Mouse (Mus musculus): Measurements from ENCODE around the gene Rgn. TPM values are rescaled to one million over a fixed set of nuclear protein-coding genes. Genes with fewer than 3 reads are reported as not detected.

The Rgn gene
- polyA plus RNA-seq (2015; fragmentation: Illumina TruSeq; extraction: RNeasy Lipid Tissue Mini Kit (QIAGEN cat#74804); ENCODE audit: insufficient read depth, low replicate concordance): not detected

GRCm38 (mm10) chrX:20549532-20549931 is at the start of gene Rgn:
Rgn (plus strand) TSS chrX:20549787.

Other genes starting within 250 kb of the Rgn start
- 83.6 TPM for gene Rp2, start 185.3 kb upstream of the Rgn start, polyA plus RNA-seq (2015; fragmentation: Illumina TruSeq; extraction: RNeasy Lipid Tissue Mini Kit (QIAGEN cat#74804); ENCODE audit: insufficient read depth, low replicate concordance)
- gene Jade3, start 124.1 kb upstream of the Rgn start, polyA plus RNA-seq (2015; fragmentation: Illumina TruSeq; extraction: RNeasy Lipid Tissue Mini Kit (QIAGEN cat#74804); ENCODE audit: insufficient read depth, low replicate concordance): 6.8 TPM
- 32.1 TPM for gene Rbm10, start 67.7 kb downstream of the Rgn start, polyA plus RNA-seq (2015; fragmentation: Illumina TruSeq; extraction: RNeasy Lipid Tissue Mini Kit (QIAGEN cat#74804); ENCODE audit: insufficient read depth, low replicate concordance)
- gene Ndufb11, start 67.8 kb downstream of the Rgn start, polyA plus RNA-seq (2015; fragmentation: Illumina TruSeq; extraction: RNeasy Lipid Tissue Mini Kit (QIAGEN cat#74804); ENCODE audit: insufficient read depth, low replicate concordance): 114 TPM
- gene Uba1, start 108.5 kb downstream of the Rgn start, polyA plus RNA-seq (2015; fragmentation: Illumina TruSeq; extraction: RNeasy Lipid Tissue Mini Kit (QIAGEN cat#74804); ENCODE audit: insufficient read depth, low replicate concordance): 172 TPM
- 91.7 TPM for gene Cdk16, start 138.2 kb downstream of the Rgn start, polyA plus RNA-seq (2015; fragmentation: Illumina TruSeq; extraction: RNeasy Lipid Tissue Mini Kit (QIAGEN cat#74804); ENCODE audit: insufficient read depth, low replicate concordance)
- gene Usp11, start 154.1 kb downstream of the Rgn start, polyA plus RNA-seq (2015; fragmentation: Illumina TruSeq; extraction: RNeasy Lipid Tissue Mini Kit (QIAGEN cat#74804); ENCODE audit: insufficient read depth, low replicate concordance): 34.9 TPM
- 112 TPM for gene Araf, start 248.0 kb downstream of the Rgn start, polyA plus RNA-seq (2015; fragmentation: Illumina TruSeq; extraction: RNeasy Lipid Tissue Mini Kit (QIAGEN cat#74804); ENCODE audit: insufficient read depth, low replicate concordance)

Data from spleen, adult 10 weeks (tissue).